Comparison of ENCODE assay signal across 10 mouse cellular contexts in genomic region chr16:10989896-10990295, GRCm38 (mm10).
DNase-seq lines count a peak whose midpoint lies in the region; TF ChIP-seq lines count a peak whose summit lies in the region.
"Had no signal": no experiment of that assay in that cellular context is flagged by ENCODE, and none has a peak within 500 bp of the region (broad histone marks: within the 10 kb centered on the region; RNA-seq: fewer than 3 reads in every experiment).

No protein-coding gene starts in this region.

- 88% methylated on average over 4 of the region's 4 CpGs for WGBS in kidney, adult 2 months
- 91% methylated on average over 4 of the region's 4 CpGs for whole genome bisulfite sequencing in embryonic facial prominence, embryonic 10.5 days

- H3K9me3 ChIP-seq in embryonic facial prominence, embryonic 10.5 days: peaks cover 12% of the 10 kb centered on the region

- H3K27me3 ChIP-seq in kidney, adult 2 months (replicated peaks; ENCODE audit: control insufficient read depth, insufficient read depth, low read length): no peaks in the 10 kb centered on the region
- no peaks in the 10 kb centered on the region for H3K27me3 ChIP-seq in embryonic facial prominence, embryonic 10.5 days (replicated peaks; ENCODE audit: low read depth, poor library complexity, severe bottlenecking)
- H3K27me3 ChIP-seq: embryonic facial prominence, embryonic 12.5 days; midbrain, embryonic 12.5 days had no signal

- H3K4me3 ChIP-seq in kidney, adult 2 months (ENCODE audit: insufficient read depth, low read depth, low read length): no peak overlapping the region
- H3K4me3 ChIP-seq in embryonic facial prominence, embryonic 10.5 days: no peak overlapping the region
- H3K4me3 ChIP-seq: embryonic facial prominence, embryonic 12.5 days; midbrain, embryonic 12.5 days had no signal

- TF ChIP-seq CTCF in kidney, adult 2 months (conservative IDR thresholded peaks at IDR 0.05; ENCODE audit: insufficient read depth, insufficient read length, low read depth, low read length): peak; percentile 52

- no peaks in the 10 kb centered on the region for H3K36me3 ChIP-seq in kidney, adult 2 months (ENCODE audit: control insufficient read depth, insufficient read depth, low read length)
- H3K36me3 ChIP-seq in embryonic facial prominence, embryonic 10.5 days (replicated peaks): peaks cover 35% of the 10 kb centered on the region
- H3K36me3 ChIP-seq: midbrain, embryonic 12.5 days had no signal

- H3K27ac ChIP-seq in kidney, adult 2 months (ENCODE audit: insufficient read depth, low read depth, low read length): no peak overlapping the region
- H3K27ac ChIP-seq in embryonic facial prominence, embryonic 10.5 days (replicated peaks): no peak overlapping the region
- H3K27ac ChIP-seq: embryonic facial prominence, embryonic 12.5 days; midbrain, embryonic 12.5 days had no signal

- TF ChIP-seq POLR2A in kidney, adult 2 months (IDR thresholded peaks at IDR 0.05; ENCODE audit: low read depth, low read length): no peak

- H3K4me1 ChIP-seq in kidney, adult 2 months (ENCODE audit: control insufficient read depth, insufficient read depth, low read length): peaks cover 22% of the 10 kb centered on the region; the same call in 1 of the 2 replicates
- peaks cover 32% of the 10 kb centered on the region for H3K4me1 ChIP-seq in embryonic facial prominence, embryonic 10.5 days
- H3K4me1 ChIP-seq: embryonic facial prominence, embryonic 12.5 days had no signal

- no peak for DNase-seq in kidney, adult 2 months
- no peak for DNase-seq in kidney, adult 18-20 months
- DNase-seq in thymus, postnatal 14 days: peak; percentile 37
- DNase-seq in thymus, postnatal 36 days: no peak
- peak; percentile 73 for DNase-seq in induced T-regulatory cell, adult 2 months (ENCODE audit: low read depth)
- DNase-seq in embryonic facial prominence, embryonic 10.5 days (ENCODE audit: low spot score): no peak
- DNase-seq in heart, adult 9 months (ENCODE audit: low spot score in 2 of 2): no peak
- no peak for DNase-seq in left cerebral cortex, adult 9 months (ENCODE audit: low spot score in 2 of 2)

Comparison
In these comparisons a context has a peak if more than half of its experiments do, and no peak if none do; other contexts are left out.
1. DNase-seq: peak in thymus, postnatal 14 days (single experiment) and induced T-regulatory cell, adult 2 months (single experiment); none in kidney, adult 2 months (single experiment), kidney, adult 18-20 months (single experiment), thymus, postnatal 36 days (0 of 2), embryonic facial prominence, embryonic 10.5 days (single experiment), heart, adult 9 months (0 of 2) and left cerebral cortex, adult 9 months (0 of 2).